Mouse (Mus musculus) heart, postnatal 25 days (tissue): ENCODE data around the gene Deaf1. TPM values are rescaled to one million over a fixed set of nuclear protein-coding genes. Genes with fewer than 3 reads are reported as not detected.

ENCODE experiments used
- DNase-seq: peaks from one replicate; pipeline ENCODE4 v3.0.0; 2022; ENCODE audit warnings: low spot score
- intact Hi-C: fragments of 180-260 bp; cut with DNase I; formaldehyde crosslinking; loops from one replicate; pipeline ENCODE4 v1.15.1; 2025
- total RNA-seq, 2 experiments: library from RNA; stranded (reverse); gene quantifications; 2 replicates each; pipeline ENCODE4 v1.2.3; 2021

Deaf1 gene
- total RNA-seq, 2 experiments from 2014 or later = 16.4 to 17.1 TPM

DNA sequence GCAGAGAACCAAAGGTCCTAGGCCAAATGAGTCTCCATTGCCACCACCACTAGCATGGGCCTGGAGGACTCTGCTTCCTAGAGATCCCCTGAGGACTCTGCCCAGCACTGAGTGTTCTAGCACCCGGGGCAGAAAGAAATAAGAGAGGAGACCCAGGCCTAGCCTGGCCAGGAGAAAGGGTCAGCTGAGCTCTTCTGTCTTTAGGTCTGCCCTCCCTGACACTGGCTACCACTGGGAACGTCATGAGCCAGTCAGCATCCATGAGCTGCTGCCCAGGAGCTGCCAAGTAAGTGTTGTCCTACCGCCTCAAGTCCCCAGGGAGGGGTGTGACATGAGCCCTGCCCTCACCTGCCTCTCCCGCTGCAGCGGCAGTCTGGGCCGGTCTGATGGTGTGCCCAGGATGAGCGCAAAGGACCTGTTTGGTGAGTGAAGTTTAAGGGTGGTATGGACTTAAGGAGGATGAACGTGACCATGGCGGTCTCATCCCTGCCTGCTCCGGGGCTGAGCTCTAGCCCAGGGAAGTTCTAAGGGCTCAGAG lies 14.3 kb upstream of the Deaf1 start:
- DNase-seq = no peak
- intact Hi-C loops = no loop called here

DNA sequence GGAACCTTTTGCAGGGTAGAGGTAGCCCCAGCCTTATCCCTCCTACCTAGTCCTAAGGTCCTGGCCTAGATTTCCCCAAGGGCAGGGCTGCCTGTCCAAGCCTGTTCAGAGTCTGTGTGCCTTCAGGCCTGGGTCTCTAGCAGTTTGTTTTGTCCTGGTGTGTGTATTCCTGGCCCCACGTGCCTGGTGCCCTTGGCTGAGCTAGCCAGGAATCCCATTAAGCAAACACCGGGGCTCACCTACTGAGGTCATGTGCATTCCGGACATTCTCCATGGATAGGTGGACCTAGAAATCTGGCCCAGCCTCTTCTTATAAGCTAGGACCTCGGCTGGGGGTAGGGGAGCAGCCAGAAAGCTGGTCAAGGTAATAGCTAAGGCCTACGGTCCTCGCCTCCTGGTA lies 13.0 kb upstream of the Deaf1 start:
- DNase-seq = no peak
- intact Hi-C loops = no loop called here

DNA sequence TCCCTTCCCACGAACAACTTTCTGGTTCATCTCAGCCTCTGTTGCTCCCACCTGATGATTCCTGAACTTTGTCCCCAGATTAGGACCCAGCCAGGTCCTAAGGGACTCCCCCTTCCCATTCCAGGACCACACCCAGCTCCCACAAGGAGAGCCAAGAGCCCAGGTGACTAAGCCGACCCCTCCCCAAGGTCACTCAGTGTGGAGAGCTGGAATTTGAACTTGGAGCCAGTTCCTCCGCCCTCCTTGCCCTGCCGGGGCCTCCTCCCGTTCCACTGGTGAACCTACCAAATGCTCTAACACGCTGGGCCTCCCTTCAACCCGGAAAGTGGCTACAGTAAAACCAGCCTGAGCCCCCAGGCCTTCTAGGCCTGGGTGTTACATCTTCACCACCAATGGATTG lies 12.5 kb upstream of the Deaf1 start:
- intact Hi-C loops = no loop called here
- DNase-seq = no peak

DNA sequence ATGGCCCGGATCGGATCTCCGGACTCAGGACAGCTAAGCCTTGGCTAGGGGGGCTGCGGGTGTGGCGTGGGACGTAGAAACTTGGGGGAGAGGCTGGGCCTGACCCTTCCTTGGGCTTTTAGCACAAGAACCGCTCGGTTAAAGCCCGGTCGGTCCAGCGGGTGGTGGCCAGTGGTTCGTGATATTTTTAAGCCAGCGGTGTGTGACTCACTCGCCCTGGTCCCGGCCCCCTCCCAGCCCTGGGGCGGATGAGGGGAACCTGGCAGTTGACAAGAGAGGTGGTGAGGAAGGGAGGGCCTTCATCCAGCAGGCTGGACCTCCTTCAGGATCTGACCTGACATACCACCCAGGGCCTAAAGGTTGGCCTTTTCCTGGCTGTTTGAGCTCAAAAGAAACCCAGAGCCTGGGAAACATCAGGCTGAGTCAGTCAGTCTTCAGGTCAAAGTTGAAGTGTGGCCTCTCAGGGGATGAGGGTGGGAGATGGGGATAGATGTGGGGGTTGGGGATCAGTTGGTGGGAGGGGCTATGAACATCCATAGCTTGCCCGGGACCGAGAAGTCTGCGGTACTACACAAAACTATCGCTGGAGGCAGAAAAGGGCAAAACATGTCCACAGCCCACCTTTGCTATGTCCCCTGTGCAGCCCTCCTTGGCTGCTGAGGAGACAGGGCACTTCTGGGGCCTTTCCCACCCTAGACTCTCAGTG lies 11.9 kb upstream of the Deaf1 start:
- intact Hi-C loops = no loop called here
- DNase-seq = no peak

DNA sequence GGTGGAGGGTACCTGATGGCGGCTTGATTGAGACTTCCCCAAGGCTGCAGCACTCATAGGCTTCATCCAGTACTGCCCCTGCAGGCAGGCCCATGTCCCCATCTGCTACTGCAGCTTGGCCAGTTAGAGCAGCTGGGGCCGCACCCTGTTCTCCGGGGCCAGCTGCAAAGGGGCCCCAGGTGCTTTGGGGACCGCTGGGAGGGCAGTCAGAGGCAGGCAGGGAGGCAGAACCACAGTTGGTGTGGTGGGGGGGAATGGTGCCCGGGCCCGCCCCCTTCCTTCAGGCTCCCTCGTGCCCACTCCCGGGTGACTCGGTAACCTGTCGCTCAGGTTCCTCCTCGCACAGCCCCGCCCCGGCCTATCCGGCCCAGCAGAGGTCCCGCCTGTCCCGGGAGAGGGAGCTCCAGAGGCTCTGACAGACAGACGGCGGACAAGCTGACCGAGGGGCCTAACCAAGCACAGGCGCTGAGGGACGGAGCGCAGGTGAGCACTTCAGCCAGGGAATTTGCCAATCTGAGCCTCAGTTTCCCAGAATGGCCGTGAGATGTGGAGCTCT lies 11.2 kb upstream of the Deaf1 start, which contains the start of gene Eps8l2:
Eps8l2 (plus strand) TSS at position 305 of the 556 bp plus-strand sequence.
- no peak for DNase-seq

DNA sequence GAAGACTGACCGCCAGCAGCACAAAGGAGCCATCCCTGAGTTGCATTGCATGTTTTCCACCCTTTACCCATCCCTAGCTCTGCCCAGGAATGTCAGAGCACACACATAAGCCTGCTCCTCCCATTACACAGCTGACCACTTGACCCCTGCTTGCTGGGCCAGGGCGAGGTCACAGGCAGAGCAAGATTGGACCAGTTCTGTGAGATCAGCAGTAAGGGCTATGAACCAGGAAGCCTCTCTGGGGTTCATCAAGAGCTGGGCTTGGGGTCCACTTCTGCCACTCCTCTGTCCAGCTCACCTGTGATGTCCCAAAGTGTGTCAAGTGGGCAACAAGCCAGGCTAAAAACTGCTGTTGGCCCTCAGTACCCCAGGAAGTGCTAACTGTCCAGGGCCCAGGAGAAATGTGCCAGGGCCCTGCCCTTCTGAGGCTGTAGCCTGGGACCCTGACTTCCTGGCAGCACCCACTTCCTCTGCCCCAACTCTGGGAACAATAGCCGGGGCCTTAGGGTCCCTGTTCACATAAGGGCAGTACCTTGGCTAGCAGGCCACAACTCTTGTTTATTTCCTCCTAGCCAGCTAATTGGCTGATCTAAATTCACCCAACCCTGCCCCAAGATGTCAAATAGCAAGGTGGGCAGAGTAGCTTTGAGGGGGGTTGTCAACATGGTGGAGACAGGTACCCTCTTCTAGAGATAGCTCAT lies 10.4 kb upstream of the Deaf1 start:
- intact Hi-C loops = no loop called here
- no peak for DNase-seq

More for the DNA sequence above, 11.2 kb upstream of the Deaf1 start, which contains the start of gene Eps8l2:
- intact Hi-C loops = no loop called here

DNA sequence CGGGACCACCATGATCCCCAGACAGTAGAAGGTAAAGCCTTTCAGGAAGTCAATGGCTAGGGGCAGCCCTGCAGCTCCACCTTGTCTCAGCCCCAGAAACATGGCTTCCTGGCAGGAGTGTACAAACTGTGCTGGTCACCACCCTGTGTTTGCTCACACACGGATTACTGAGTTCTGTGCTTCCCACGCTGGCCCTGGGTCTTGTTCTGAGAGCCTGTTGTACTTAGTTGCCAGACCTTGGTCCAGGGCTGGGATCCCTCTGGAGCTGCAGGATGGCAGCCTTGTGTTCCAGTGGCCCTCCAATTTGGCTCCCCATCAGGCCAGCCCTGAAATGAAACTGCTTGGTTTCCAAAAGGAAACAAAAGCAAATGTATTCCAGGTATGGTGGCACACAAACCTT lies 8.8 kb upstream of the Deaf1 start:
- intact Hi-C loops = no loop called here
- DNase-seq = no peak

DNA sequence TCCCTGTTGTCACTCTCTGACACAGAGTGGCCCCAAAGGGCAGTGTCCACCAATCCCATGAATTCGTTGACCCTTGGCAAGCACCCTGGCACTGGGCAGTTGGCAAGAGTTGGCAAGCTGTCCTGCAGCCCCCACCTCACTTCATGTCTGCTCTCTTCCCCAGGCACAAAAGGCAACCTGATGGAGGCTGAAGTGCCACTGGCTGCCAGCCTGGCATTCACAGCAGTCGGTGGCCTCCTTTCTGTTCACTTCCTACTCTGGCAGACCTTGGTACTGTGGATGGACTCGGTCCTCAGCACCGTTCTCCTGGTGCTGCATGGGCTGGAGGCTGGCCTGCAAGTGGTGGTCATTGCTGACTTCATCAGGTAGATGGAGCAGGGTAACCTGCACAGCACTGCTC lies 8.2 kb upstream of the Deaf1 start:
- no peak for DNase-seq
- intact Hi-C loops = no loop called here

DNA sequence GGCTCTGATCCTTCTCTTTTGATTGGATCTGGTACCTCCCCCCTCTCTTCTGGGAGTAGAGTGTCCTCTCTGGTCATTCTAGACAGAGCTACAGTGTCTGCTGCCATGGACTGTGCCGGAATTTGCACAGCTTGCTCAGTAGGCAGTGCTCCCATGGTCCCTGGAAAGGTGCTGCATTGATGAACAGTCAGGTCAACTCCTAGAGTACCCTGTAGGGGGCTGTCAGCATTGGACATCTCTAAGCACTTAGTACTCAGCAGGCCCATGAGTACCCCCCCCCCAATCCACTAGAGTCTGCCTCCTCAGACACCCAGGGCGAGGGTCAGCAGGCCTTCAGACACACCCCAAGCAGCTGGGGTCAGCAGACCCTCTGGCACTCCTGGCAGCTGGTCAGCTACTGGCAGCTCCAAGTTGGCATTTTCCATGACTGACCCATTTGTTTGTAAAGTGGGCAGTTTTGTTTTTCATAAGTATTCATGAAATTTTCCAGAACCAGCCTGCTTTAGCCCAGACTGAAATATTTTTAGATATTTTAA lies 7.6 kb upstream of the Deaf1 start:
- intact Hi-C loops = no loop called here
- DNase-seq = no peak

DNA sequence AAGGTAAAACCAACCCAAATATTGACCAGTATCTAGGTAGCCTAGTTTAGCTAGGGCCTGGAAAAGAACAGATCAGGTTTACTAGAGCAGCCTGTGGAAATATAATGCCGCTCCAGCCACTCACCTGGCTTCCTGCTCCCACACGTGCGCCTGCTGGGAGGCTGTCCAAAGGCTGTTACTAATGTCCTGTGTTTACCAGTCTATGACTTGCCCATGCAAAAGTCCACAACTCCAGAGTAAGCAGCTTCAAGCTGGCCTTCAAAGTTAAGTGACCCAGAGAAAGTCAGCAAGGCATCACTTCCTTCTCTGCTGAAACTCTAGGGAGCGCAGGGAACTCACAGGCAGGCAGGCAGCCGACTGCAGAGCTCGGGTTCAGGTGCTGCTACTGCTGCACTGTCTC lies 4.5 kb upstream of the Deaf1 start:
- no peak for DNase-seq
- intact Hi-C loops = no loop called here

DNA sequence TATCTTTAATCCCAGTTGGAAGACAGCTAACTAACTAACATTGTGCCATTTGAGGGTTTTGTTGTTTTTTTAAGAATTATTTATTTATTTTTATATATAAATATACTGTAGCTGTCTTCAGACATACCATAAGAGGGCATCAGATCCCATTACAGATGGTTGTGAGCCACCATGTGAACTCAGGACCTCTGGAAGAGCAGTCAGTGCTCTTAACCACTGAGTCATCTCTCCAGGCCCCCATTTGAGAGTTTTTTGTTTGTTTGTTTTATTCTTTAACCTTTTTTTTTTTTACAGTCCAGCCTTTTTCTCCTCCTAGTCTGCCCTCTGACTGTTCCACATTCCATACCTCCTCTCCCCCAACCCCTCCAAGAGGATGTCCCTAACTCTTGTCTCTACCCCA lies 3.2 kb upstream of the Deaf1 start:
- no peak for DNase-seq
- intact Hi-C loops = no loop called here

DNA sequence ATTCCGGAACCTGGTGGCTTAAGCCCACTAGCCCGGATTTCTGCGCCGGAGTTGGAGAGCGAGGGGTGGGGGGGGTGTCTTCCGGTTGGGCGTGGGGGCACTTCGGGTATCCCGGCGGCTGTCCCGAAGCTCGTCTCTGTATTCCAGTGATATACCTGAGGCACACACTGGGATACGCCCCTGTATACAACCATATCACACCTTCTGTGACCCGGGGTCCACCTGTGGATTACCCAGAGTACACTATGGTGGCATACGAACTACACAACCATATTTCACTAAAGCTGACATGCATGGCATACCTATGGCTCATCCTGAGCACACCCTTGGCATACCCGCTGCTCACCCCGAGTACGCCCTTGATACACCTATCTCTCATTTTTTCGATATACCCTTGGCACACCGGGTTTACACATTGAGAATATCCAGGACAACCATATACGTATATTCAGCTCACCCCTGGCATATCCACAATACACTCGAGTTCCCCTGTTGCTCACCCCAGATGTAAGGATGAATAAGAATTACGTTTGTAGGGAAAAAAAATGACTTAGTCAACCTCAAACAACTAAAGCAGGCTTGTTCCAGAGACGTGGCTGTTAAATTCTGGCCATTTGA lies 992 bp upstream of the Deaf1 start:
- intact Hi-C loops = loop anchor here (5.0 kb wide), 1 partner anchor 61 kb away; the partner anchor contains the start of gene Irf7

DNA sequence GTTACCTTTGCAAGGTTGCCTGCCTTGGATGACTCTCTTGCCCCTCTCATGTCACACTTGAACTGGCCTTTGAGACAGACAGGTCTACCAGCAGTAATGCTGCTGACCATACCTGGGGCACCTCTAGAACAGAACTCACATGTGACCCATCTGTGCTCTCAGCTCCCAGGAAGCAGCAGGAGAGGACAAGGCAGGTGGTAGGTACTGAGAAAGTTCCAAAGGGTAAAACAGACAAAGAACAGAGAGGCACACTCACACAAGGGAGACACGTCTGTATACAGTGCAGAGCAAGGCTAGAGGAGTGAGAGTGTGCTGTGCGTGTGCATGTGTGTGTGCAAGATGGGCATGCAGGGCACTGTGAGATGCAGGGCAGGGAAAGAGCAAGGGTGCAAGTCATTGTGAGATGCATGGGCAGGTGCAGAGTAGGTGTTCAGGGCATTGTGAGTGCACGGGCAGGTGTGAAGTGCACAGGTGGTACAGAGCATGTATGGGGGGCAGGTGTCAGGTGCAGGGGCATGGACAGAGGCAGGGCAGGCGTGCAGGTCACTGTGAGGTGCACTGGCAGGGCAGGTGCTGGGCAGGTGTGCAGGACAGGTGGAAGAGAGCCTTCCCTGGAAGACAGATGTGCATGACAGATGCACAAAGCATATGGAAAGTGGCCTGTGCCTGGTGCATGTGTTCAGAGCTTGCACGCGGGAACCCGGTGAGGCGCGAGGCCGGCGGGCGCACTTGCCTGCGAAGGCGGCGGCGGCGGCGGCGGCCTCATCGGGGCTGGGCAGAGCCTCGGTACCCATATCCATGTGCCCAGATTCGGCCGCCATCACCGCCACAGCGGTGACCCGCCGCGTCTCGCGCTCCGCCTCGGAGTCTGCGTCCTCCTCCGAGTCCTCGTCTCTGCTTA lies 694 bp downstream of the Deaf1 start:
- intact Hi-C loops = loop anchor here (5.0 kb wide), 1 partner anchor 59 kb away; the partner anchor contains the start of gene Irf7
- no peak for DNase-seq

More for the DNA sequence above, 992 bp upstream of the Deaf1 start:
- DNase-seq = no peak

DNA sequence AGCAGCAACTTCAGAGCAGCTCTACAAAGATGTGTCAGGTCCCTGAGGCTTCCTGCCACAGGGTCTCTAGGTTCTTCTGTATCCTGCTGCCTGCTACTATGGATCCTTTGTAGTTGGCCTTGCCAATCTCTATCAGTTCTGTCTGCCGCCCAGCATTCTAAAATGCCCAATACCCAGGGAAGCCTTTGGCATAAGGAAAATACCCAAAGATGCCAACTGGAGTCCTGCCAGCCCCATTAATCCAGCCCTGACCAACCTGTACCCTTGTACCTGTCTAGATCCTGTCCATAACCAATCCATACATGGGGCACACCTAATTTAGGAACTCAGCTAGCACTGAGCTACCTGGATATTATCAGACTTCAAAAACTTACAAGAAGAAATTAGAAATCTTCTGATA lies 2.8 kb downstream of the Deaf1 start:
- no peak for DNase-seq
- intact Hi-C loops = loop anchor here (5.0 kb wide), 1 partner anchor 57 kb away; the partner anchor contains the start of gene Irf7

DNA sequence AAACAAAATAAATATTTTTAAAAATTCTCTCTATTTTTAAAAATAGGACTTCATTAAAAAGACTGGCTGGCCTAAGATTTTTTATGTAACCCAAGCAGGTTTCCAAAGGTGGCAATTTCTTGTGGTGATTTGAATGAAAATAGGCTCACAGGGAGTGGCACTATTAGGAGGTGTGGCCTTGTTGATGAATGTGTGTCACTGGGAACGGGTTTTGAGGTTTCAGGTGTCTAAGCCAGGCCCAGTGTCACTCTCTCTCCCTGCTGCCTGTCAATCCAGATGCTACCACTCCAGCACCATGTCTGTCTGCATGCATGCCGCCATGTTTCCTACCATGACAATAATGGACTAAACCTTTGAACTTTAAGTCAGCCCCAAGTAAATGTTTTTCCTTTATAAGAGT lies 8.0 kb downstream of the Deaf1 start:
- intact Hi-C loops = no loop called here
- no peak for DNase-seq

DNA sequence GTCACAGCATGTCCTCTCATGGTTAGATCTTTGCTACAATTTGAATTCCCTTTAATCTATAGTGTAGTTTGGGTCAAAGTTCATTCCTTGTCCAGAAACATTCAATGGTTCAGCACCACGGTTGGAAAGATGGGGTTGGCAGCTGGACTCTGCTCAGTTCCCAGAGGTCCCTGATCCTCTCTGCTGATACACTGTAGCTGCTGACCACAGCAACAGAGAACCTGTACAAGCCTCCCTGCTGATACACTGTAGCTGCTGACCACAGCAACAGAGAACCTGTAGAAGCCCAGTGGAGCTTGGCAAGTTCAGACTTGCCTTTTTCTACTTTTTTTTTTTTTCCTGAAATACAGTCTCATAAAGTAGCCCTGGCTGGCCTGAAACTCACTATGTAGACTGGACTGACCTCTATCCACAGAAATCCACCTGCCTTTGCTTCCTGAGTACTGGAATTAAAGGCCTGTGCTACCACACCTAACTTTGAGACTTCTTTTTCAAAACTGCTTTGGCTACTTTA lies 9.8 kb downstream of the Deaf1 start:
- DNase-seq = no peak
- intact Hi-C loops = no loop called here

DNA sequence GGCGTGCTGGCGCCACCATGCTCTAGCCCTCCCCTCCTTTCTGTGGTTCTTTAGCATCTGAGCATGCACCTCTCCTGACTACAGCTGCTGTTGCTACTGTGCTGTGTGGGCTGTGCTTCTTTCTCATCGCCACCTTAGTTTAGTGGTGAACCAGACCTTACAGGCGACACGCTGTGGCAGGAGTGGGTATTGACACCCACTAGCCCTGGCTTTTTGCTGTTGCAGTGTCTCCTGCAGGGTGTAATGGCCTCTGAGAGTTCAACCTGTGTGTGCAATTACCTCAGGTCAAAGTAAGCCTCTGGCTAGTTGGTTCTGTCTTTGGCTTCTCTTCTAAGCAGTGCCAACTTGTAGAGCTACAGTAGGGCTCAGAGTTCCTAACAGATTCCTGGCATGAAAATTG lies 11.5 kb downstream of the Deaf1 start:
- intact Hi-C loops = no loop called here
- DNase-seq = no peak

DNA sequence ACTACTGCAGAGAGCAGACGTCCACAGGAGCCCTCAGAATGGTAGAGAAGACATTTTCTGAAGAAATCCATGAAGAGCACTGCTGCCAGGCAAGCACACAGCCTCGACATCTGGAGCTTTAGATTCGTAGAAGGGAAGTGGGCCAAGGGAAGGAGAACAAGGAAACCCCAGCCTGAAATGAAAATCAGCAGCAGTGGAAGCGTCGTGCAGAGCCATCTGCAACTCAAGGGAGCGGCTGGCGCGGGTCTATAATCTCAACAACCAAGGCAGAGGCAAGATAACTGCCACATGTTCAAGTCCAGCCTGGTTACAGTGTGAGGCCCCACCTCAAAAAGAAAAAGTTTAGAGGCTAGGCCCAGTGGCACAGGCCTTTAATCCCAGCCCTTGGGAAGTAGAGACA lies 12.4 kb downstream of the Deaf1 start:
- DNase-seq = no peak
- intact Hi-C loops = no loop called here

DNA sequence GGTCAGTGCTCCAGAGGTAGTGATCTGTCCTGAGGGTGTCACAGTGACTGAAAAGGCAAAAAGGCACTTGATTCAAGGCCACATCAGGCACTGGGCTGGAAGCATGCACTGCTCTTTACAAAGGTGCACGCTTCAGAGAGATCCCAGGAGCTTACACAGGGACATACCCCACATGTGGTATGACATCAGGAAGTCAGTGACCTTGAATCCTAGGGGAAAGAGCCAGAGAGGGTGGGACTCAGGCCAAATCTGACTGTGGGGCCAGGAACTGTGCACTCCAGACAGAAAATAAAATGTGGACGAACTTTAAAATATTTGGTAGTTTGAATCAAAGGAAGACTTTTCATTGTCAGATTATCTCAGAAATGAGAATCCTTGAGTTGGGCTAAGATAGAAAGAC lies 13.1 kb downstream of the Deaf1 start:
- DNase-seq = no peak
- intact Hi-C loops = no loop called here
